Mouse (Mus musculus) heart, postnatal 0 days (tissue): Measurements from ENCODE around the gene Cadps. TPM values are rescaled to one million over a fixed set of nuclear protein-coding genes. Genes with fewer than 3 reads are reported as not detected.
A peak's percentile ranks its signal among the peaks of the same experiment; 100 is the strongest.

ENCODE experiments used
- ATAC-seq: fragments of 200-750 bp; cut with Nextera tagmentation; 2 replicates; pipeline ENCODE4 v1.8.0; 2017; ENCODE audit warnings: low read depth, moderate number of reproducible peaks, moderate library complexity; ENCODE audit not compliant: insufficient read depth
- DNase-seq: peaks from one replicate; pipeline ENCODE4 v3.0.0-alpha.2; 2016; ENCODE audit warnings: low spot score
- H3K27ac ChIP-seq: fragments of 300-500 bp; sonication (generic); 2 replicates; pipeline ENCODE4 v1.5.1; 2014; ENCODE audit warnings: low read depth, mild to moderate bottlenecking
- H3K27me3 ChIP-seq: fragments of 300-500 bp; sonication (generic); 2 replicates; pipeline ENCODE4 v1.6.1; 2014; ENCODE audit warnings: low read length, mixed read lengths; ENCODE audit not compliant: control insufficient read depth, insufficient read depth
- H3K36me3 ChIP-seq: fragments of 300-500 bp; sonication (generic); replicated peaks from 2 replicates; pipeline ENCODE4 v1.6.1; 2014; ENCODE audit warnings: low read length, mixed read lengths; ENCODE audit not compliant: control insufficient read depth, insufficient read depth
- H3K4me1 ChIP-seq: fragments of 300-500 bp; sonication (generic); 2 replicates; pipeline ENCODE4 v1.6.1; 2014; ENCODE audit warnings: antibody characterized with exemption; ENCODE audit not compliant: control insufficient read depth, insufficient read depth
- H3K4me2 ChIP-seq: fragments of 300-500 bp; sonication (generic); 2 replicates; pipeline ENCODE4 v1.6.1; 2014; ENCODE audit warnings: low read depth, mild to moderate bottlenecking, low read length, moderate library complexity
- H3K4me3 ChIP-seq: fragments of 300-500 bp; sonication (generic); 2 replicates; pipeline ENCODE4 v1.5.1; 2014; ENCODE audit warnings: low read depth, low read length
- H3K9ac ChIP-seq: fragments of 300-500 bp; sonication (generic); replicated peaks from 2 replicates; pipeline ENCODE4 v1.6.1; 2014; ENCODE audit warnings: low read depth, low read length, mixed read lengths
- H3K9me3 ChIP-seq: fragments of 300-500 bp; sonication (generic); replicated peaks from 2 replicates; pipeline ENCODE4 v1.6.1; 2016; ENCODE audit warnings: low read length; ENCODE audit not compliant: control insufficient read depth
- CTCF ChIP-seq: IDR thresholded peaks from 2 replicates; pipeline ENCODE4 v1.5.1; 2016; ENCODE audit warnings: antibody characterized with exemption, control low read depth, low read depth
- EP300 ChIP-seq: IDR thresholded peaks from 2 replicates; pipeline ENCODE4 v1.6.1; 2016; ENCODE audit warnings: antibody characterized with exemption, low read depth
- WGBS: fragments of 180-500 bp; shearing (Covaris S2); extraction: QIAGEN DNeasy Blood & Tissue Kit; methylation state at CpG from one replicate; pipeline ENCODE4 v1.1.7; 2014; 5-methylcytosine and 5-hydroxymethylcytosine counted together
- polyA plus RNA-seq: library from polyadenylated mRNA; unstranded; fragments of >200 nt; fragmentation: Nextera tagmentation; extraction: Ambion mirVana; gene quantifications from 2 replicates; pipeline ENCODE4 v1.2.1, GENCODE M21; 2015
- total RNA-seq: library from RNA; depleted of rRNA; stranded (reverse); fragments of >200 nt; gene quantifications from 2 replicates; pipeline ENCODE4 v1.2.3, GENCODE M21; 2014; ENCODE audit warnings: low replicate concordance

The Cadps gene
- total and polyA plus RNA-seq, 2 experiments from 2014 or later: 0.03 to 5.2 TPM

DNA sequence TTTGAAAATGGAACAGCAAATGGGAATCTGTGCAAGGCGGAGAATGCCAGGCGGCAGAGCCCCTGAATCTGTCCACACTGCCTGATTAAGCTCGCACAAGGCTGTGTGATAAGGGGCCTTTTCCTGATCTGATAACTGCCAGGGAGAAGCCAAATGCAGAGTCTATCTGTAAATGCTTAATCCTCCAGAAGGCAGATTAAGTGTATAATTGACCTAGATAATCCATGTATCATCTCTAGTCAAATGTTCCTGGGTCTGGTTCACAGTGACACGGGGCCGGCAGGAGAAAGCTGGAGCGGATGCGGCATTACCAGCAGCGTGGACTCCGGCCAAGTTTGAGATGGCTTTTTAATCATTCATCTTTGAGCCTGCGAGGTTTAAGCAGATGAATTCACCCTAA is 416.3 kb downstream of the Cadps start:
- ATAC-seq: no peak
- WGBS: 54% methylated on average over 10 of the region's 10 CpGs
- no peaks in the 10 kb centered on the region for H3K36me3 ChIP-seq
- H3K27ac ChIP-seq: no peak overlapping the region
- H3K9me3 ChIP-seq: no peaks in the 10 kb centered on the region
- H3K9ac ChIP-seq: no peak overlapping the region
- TF ChIP-seq EP300 (no peak), CTCF (no peak)
- DNase-seq: no peak
- H3K27me3 ChIP-seq: no peaks in the 10 kb centered on the region
- no peak overlapping the region for H3K4me2 ChIP-seq
- no peaks in the 10 kb centered on the region for H3K4me1 ChIP-seq
- H3K4me3 ChIP-seq: no peak overlapping the region

DNA sequence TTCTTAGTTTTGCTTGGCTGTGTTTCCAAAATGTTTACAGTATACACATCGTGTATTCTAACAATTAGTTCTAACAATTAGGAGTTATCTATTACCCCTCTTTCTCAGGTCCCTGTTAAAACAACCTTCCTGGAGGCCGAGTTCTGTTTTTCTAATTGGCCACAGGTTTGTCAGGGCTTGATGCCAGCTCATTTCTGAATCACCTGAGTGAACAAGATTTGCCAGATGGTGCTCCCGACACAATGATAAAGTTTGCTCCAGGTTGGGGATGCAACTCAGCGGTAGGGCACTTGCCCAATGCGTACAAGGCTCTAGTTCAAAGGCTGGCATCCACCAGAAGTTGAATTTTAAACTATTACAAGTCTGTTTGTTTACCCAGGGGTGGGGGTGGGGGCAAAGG is 417.7 kb downstream of the Cadps start:
- H3K4me3 ChIP-seq: no peak overlapping the region
- no peaks in the 10 kb centered on the region for H3K4me1 ChIP-seq
- no peak overlapping the region for H3K27ac ChIP-seq
- no peaks in the 10 kb centered on the region for H3K36me3 ChIP-seq
- 63% methylated on average over 5 of the region's 5 CpGs for WGBS
- DNase-seq (no peak), ATAC-seq (no peak)
- TF ChIP-seq CTCF: no peak
- H3K4me2 ChIP-seq: no peak overlapping the region
- H3K9ac ChIP-seq: no peak overlapping the region
- H3K9me3 ChIP-seq: no peaks in the 10 kb centered on the region
- no peaks in the 10 kb centered on the region for H3K27me3 ChIP-seq

DNA sequence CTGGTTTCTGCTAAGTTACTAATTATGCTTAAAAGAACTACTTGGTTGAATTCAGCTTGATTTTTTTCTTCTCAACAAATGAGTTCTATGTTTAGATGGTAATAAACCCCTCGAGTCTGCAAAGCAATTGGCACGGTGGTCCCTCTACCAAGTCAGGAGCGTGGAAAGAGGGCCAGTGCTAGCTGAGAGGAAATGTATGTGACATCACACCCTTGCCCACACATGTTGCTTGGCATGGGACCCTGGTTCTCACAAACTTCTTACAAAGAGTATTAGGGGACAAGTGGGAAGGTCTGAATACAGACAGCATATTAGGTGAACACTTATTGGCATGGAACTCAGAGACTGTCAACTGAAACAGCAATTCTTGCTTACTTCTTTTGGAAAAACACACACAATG is 418.2 kb downstream of the Cadps start:
- 75% methylated on average over 3 of the region's 3 CpGs for WGBS
- no peaks in the 10 kb centered on the region for H3K36me3 ChIP-seq
- TF ChIP-seq CTCF: no peak
- TF ChIP-seq EP300: no peak
- no peaks in the 10 kb centered on the region for H3K4me1 ChIP-seq
- H3K27ac ChIP-seq: no peak overlapping the region
- no peak overlapping the region for H3K4me3 ChIP-seq
- no peak overlapping the region for H3K9ac ChIP-seq
- H3K4me2 ChIP-seq: no peak overlapping the region
- H3K9me3 ChIP-seq: no peaks in the 10 kb centered on the region
- DNase-seq (no peak), ATAC-seq (no peak)
- no peaks in the 10 kb centered on the region for H3K27me3 ChIP-seq

DNA sequence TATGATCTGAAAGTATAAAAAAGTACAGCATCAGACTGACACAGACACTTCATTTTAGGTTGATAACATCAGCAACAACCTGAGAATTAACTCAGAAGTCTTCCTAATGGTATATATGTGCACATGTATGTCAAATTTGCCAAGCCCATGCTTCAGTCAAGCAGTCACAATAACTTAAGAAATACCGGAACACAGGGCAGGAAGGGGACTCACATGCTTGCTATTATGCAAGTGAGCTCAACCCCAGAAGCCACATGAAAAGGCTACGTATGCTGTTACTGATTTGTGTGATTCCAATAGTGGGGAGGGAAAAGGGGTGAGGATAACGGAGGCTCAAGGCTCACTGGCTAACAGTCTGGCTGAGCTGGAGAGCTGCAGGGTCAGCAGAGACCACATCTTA is 418.8 kb downstream of the Cadps start:
- Histone ChIP-seq H3K9me3 (no peaks in the 10 kb centered on the region), H3K27me3 (no peaks in the 10 kb centered on the region), H3K4me1 (no peaks in the 10 kb centered on the region), H3K36me3 (no peaks in the 10 kb centered on the region), H3K9ac (no peak overlapping the region), H3K4me3 (no peak overlapping the region), H3K4me2 (no peak overlapping the region), H3K27ac (no peak overlapping the region)
- WGBS: 77% methylated on average over 3 of the region's 3 CpGs
- DNase-seq: no peak
- TF ChIP-seq CTCF (no peak), EP300 (no peak)
- ATAC-seq: no peak

DNA sequence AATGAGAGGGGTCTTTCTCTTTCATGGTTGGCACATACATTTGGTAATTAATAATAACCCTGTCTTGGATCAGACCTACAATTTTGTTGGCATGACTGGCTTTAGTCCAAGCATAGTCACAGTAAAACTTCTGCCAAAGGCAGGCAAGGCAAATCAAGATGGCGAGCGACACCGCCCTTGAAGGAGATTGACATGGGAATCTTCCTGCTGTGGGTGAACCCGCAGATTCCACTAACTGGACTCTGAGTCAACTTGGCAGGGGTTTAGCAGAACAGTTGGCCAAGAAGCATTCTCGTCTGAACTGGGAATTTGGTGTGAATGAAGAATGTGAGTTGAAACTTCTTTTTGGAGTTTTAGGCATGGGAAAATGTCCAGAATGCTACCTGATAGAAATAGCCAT is 422.8 kb downstream of the Cadps start:
- H3K9ac ChIP-seq: no peak overlapping the region
- no peak overlapping the region for H3K27ac ChIP-seq
- no peaks in the 10 kb centered on the region for H3K36me3 ChIP-seq
- no peaks in the 10 kb centered on the region for H3K9me3 ChIP-seq
- H3K27me3 ChIP-seq: no peaks in the 10 kb centered on the region
- 76% methylated on average over 5 of the region's 5 CpGs for WGBS
- H3K4me2 ChIP-seq: no peak overlapping the region
- no peak for ATAC-seq
- no peaks in the 10 kb centered on the region for H3K4me1 ChIP-seq
- no peak for DNase-seq
- TF ChIP-seq EP300 (no peak), CTCF (no peak)
- no peak overlapping the region for H3K4me3 ChIP-seq

DNA sequence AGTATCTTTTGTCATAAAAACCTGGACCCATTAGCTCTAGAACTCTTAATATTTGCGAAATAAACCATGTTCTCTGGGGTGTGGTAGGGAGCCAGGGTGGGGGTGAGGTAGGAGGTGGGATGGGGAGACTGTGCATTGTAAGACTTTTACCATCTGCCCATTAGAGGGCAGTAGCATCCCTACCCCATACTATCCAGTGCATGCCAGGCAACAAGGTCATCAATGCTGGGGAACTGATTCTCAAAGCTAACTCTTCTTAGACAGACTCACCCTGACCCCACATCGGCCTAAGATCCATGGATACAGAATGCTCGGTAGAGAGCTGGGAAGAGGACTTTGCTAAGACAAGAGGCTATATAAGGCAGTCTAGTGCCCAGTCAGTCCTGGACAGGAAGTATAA is 425.3 kb downstream of the Cadps start:
- no peak for ATAC-seq
- TF ChIP-seq EP300 (no peak), CTCF (peak; percentile 24; the same call in 1 of the 2 replicates)
- no peaks in the 10 kb centered on the region for H3K27me3 ChIP-seq
- no peak for DNase-seq
- no peak overlapping the region for H3K27ac ChIP-seq
- WGBS: 55% methylated on average over 3 of the region's 3 CpGs
- H3K4me1 ChIP-seq: no peaks in the 10 kb centered on the region
- H3K4me2 ChIP-seq: no peak overlapping the region
- H3K4me3 ChIP-seq: no peak overlapping the region
- no peaks in the 10 kb centered on the region for H3K36me3 ChIP-seq
- H3K9ac ChIP-seq: no peak overlapping the region
- H3K9me3 ChIP-seq: no peaks in the 10 kb centered on the region
